Mouse (Mus musculus) regulatory T cell (primary cell): Measurements from ENCODE around the gene Aggf1.

Source experiments
- in situ Hi-C: fragments of 300-600 bp; cut with MboI, MseI; formaldehyde crosslinking; loops from one replicate; pipeline ENCODE4 v1.15.1; 2025; ENCODE audit warnings: high pct_unique_total_duplicates

Aggf1 gene

DNA sequence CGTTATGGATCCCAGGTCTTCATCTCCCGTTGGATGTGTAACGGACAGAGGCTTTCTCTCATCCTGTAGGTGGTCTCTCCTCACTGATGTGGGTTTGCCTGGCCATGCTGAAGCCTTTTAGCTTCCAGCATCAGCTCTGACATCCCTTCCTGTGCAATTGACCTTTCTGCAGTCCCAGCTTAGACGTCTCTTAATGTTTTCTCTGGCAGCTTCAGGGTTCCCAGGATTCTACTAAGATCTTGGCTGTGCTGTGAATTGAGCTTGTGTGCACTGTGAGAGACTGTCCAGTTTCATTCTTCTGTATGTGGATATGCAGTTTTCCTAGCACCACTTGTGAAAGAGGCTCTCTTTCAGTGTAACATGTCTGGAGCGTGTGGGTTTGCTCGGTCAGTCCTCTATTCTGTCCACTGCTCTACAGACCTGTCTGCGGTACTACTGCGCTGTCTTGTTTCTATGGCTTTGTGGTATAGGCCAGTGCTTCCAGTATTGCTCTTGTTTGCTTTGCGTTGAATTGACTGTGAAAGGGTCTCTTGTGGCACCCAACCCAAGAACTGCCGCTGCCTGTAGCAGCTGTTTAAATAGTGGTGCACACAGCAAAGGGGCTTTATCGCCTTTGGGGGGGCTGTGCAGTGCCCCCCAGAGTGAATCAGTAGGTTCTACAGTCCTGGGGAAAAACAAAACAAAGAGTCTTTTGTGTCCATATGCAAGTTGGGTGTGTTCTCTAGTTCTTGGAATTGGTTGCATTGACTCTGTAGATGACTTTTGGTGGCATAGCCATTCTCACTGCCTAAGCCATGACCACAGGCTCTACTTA, 42.9 kb downstream of the Aggf1 start:
- in situ Hi-C loops = no loop called here

DNA sequence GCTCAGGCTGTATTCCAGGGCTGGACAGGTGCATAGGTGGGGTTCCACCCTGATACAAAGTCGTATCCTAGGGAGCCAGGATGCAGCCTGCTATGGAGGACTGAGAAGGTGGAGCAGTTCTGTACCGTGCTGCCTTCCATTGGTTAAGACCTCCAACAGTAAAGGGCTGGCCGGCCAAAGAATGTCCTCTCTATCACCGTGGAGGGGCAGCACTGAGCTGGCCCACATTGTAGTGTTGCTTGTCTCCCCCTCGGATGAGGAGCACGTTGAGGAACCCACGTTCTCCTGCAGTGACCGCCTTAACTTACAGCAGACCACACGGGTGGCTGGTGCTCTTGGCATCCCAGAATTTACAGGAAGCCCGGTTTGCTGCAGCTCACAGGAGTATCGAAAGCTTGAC, 44.6 kb downstream of the Aggf1 start:
- in situ Hi-C loops = no loop called here

DNA sequence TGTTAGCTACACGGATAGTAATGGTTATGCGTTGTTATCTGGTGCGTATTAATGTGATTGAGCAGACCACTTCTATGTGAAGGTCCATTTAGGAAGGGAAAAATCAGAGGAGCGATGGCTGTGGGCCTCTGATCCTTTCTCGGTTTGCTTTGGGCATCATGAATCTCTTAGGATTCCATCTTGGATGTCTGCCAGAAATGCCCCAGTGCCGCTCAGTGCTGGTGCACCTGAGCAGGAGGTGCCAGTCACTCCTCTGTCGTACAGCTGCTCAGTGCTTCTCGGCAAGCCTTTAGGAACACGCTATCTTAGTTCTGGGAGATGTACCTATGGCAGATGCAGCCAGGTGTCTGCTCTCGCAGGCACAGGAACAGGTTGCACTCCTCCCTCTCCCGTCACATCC, 46.4 kb downstream of the Aggf1 start:
- in situ Hi-C loops = no loop called here

DNA sequence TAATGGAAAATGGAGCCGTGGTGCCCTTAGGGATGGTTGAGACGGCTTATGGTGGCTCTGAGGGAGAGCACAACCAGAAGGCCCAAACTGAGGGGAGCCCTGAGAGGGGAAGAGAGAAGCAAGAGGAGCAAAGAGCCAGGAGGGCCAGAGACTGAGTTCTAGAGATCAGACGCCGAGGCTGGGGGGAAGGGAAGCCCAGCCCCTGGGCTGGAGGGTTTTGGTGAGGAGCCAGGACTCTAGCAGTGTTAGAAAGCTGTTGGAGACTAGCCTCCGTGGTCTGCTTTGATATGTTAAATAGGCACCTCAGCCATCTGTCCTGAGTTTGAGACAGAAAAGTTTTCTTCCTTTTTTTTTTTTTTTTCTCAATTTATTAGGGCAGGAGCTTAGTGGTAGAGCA, 47.8 kb downstream of the Aggf1 start:
- in situ Hi-C loops = no loop called here

DNA sequence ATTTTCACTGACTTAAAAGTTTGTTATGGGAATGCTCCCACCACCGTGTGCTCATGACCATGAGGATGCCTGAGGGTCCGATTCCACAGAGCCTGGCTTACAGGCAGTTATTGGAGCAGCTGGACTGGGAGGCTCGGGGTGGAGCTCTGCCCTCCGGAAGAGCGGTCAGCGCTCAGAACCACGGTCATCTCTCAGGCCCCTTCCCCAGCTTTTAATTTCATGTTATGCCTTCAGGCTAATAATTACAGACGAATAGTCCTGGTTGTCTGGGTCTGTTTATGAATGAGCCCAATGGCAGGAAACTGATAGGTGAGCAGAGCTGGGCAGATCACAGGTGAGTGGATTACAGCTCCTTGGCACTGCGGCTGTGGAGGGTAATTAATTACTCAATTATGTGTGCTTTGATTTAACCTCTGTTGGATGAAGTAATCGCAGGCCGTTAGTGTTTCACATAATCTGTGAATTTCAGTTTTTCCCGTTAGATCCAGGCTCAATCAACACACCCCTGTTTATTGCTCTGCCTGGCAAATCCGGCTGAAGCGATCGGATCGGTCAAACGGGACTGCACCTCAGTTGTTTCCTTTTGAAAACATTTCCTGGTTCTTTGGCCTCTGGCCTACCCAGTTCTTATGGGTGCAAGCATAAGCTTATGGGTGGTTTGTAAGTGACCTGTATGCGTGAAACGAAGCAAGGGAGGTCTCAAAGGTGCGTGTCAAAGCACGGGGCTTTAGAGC, 48.4 kb downstream of the Aggf1 start:
- in situ Hi-C loops = no loop called here

DNA sequence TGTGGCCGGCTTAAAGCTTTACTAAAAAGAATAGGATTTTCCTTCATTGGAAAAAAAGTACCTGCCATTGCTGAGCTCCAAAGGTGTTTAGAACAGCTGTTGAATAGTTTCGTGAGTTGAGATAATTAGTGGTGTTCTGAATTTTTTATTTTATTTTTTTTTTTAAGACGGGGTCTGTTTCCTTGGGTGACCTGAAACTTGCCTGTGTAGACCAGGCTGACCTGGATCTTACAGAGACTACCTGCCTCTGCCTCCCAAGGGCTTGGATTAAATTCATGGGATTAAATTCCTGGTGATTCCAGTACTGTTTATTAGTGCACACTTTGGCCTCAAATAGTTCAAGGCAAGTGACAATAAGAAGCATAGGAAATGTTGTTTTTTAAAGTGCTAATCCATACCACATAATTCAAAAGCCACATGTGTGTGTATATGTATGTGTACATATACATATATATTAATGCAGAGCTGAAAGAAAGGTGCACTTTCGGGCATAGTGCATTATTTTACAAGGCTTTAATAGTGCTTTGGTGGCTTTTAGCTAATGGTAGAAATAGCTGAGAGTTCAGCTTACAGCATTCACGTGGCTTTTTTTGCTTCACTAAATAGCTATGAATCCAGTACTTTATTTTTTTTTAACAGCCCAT, 49.1 kb downstream of the Aggf1 start:
- in situ Hi-C loops = no loop called here

DNA sequence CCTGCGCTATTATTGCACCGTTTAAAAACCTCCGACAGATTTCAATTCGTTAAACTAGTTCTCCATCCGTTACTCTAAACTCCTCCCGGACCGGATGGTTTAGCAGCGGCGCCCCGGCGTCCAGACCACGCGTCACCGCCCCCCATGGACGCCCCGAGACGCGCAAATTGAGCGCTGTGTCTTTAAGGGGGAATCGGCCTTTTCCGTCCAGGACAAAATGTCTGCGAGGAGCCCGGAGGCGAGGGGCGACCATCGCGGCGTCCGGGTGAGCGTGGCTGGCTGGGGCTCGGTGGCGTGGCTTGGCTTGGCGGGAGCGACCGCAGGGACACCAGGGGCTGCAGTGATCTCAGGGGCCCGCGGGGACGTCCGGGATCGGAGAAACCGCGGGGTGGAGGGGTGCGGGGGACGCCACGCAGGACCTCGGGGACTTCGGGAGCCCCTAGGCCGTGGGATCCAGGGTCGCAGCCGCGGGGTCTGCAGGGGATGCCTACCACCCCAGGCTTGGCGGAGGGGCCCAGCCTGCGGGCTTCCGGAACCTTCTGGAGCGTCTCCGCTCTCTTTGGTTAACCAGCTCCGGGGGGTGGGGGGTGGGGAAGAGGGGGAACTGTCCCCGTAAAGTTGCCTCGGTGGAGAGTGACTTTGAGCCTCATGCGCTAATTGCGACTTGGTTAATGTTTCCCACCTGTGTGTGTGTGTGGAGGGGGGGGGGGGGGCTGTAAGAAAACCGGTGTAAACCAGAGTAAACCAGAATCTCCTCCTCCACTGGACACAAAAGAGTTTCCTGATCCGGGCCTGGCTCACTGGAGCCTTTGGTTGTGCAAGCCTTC, 49.9 kb downstream of the Aggf1 start:
- in situ Hi-C loops = no loop called here

DNA sequence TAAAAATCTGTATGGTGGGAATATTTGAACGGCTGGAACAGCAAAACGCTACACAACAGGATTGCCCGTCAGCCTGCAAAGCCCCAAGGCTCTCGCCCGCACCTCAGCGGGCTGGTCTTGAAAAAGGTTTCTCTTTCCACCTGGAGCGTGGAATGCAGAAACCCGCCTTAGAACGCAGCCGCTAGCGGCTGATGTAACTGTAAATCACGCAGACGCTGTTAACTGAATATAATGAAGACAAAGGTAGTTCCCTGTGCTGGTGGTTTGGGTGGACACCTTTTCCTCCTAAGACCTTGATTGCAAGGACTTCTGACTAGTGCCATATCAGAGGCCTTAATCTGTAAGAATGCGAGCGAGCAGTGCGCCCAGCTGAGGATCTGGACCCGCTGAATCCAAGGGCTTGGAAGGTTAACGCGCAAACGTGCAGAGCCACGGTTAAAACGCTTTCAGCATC, 50.5 kb downstream of the Aggf1 start:
- in situ Hi-C loops = no loop called here

DNA sequence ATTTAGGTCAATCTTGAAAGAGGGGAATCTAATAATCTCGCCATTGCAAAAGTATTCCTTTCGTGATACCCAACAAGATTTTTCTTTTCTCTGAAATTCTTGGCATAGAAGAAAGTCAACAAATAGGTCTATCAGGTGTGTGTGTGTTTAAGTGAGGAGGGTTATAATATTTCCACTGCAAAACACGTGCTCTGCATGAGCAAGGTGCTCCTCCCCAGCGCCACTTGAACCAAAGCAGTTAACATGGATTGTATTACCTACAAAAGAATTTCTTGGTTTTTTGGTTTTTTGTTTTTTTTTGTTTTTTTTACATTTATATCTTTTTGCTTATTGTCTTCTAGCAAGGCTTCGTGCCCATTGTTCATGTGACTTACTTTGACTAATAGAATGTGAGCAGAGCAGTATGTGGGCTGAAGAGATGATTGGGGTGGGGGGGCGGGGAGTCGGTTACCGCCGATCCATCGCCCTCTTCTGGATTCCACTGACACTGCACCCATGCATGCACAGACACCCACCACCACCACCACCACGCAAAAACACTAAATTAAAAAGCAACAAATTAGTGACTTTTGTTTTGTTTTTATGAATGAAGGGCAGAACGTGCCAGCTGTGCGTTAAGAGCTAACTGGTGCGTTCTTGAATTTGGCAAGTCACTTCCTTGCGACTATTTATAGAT, 51.1 kb downstream of the Aggf1 start:
- in situ Hi-C loops = no loop called here

DNA sequence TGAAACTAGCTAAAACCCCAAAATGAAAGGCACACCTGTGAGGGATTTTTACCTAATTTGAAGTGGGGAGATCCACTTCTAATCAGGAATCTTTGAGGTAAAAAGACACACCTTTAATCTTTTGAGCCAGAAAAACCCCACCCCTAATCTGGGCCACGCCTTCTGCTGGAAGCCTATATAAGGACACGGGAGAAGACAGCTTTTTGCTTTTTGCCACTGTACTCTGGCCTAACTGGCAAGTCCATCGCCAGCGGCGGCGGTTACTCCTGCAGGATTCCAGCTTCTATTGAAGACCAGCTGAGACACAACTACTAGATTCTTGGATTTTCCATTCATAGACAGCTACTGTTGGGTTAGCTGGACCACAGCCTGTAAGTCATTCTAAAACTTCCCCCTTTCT, 51.8 kb downstream of the Aggf1 start, which contains the start of gene Zbed3:
Gene Zbed3 (plus strand): TSS at position 213 of the 400 bp plus-strand sequence.
- in situ Hi-C loops = no loop called here

DNA sequence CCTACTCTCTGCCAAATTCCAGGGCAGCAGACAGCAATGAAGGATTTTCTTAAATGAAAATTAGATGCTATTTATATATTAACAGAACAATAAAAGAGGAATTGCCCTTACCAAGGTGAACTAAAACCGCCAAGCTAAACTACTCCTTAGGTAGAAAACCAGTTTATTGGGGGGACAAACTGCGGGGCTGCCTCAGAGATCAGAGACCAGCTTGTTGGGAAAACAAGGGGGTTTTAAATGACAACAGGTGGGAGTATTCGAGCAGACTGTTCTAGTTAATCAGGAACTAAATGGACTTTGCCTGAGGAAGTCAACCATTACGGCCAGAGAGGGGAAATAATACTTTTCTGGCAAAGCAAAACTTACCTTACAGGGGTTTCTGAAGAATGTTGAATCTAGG, 54.7 kb downstream of the Aggf1 start:
- in situ Hi-C loops = no loop called here

DNA sequence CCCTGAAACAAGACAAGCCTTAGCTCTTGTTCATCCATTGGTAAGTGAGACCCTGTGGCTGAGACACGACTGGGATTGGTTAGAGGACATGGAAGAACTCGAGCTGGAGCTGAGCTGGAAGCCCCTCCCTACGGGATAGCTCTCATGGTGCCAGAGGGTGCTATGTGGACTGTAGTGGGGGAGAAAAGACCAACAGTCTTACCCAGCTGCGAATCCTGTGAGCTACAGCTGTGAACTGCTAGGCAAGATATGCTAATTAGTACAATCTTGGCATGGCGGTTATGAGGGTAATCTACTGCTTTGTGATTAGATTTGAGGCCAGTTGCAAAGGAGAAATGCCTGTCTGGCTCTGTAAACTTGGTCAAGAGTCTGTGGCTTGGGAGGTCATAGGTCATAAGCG, 56.0 kb downstream of the Aggf1 start:
- in situ Hi-C loops = no loop called here

DNA sequence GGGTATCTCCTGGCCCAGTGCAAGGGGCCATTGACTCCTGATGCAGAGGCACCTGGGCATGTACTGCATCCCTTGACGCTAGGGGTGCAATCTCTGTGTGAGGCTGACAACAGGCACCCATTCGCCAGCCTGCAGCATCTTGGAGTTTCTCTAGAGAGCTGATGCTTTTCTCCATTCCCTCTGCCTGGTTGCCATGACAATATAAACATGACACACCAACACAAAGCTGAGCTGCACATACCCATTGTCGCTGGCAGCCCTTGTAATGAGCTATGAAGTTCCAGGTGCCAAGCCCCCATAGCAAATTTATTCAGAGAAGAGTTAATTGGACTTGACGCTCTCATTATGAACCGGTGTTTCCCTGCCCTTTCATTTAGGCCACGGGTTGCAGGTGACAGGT, 63.1 kb downstream of the Aggf1 start:
- in situ Hi-C loops = no loop called here

DNA sequence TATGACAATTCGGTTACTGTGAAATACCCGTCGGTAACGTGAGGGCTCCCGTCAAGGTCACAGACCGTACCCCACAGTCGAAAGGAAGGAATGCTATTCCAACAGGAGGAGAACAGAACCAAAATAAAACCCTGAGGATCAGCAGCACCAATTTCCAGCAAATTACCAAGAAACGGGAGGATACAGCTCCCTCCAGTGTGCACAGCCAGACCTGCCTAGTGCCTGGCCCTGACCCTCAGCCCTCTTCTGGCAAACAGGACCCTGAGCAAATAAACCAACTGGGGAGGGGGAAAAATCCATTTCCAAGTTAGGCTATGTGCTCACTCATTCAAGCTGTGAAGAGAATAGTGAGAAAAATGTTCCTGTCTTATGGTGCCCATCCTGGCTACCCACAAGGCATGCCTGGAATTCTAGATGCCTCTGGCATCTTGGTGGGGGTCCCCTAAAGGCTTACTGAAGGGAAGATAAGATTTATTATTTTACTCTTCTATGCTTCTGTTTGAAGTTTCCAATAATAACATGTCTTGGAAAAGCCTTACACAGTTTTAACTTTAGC, 68.0 kb downstream of the Aggf1 start:
- in situ Hi-C loops = no loop called here

DNA sequence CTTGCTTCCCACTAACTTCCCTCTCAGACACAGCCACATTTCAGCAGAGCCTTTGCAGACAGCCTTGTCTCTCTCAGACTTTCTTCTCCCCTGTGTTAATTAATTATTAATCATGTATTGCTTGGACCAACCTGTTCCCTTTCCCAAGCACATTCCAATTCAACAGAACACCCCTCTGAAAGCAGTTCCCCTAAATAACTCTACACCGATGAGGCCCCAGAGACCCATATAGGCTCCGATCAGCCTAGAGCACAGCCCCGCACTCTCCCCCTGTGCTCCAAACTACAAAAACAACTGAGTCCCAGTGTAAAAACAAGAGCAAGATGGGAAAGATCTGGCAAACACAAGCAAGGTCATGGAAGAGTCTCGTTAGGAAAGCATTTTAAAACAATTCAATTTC, 68.6 kb downstream of the Aggf1 start:
- in situ Hi-C loops = no loop called here
